Mouse (Mus musculus) testis, adult 2 months (tissue): ENCODE results near the gene Pfn4.

Experiments used
- CTCF ChIP-seq: fragments of 200-500 bp; IDR thresholded peaks from 2 replicates; pipeline ENCODE4 v1.5.1; 2012; ENCODE audit warnings: low read depth, mild to moderate bottlenecking, inconsistent platforms, low read length, moderate library complexity; ENCODE audit not compliant: control insufficient read depth, insufficient read depth, insufficient replicate concordance
- POLR2A ChIP-seq: fragments of 200-500 bp; IDR thresholded peaks from 2 replicates; pipeline ENCODE4 v1.6.1; 2012; ENCODE audit warnings: low read depth, mild to moderate bottlenecking, inconsistent platforms, low read length, moderate library complexity; ENCODE audit not compliant: control insufficient read depth

DNA sequence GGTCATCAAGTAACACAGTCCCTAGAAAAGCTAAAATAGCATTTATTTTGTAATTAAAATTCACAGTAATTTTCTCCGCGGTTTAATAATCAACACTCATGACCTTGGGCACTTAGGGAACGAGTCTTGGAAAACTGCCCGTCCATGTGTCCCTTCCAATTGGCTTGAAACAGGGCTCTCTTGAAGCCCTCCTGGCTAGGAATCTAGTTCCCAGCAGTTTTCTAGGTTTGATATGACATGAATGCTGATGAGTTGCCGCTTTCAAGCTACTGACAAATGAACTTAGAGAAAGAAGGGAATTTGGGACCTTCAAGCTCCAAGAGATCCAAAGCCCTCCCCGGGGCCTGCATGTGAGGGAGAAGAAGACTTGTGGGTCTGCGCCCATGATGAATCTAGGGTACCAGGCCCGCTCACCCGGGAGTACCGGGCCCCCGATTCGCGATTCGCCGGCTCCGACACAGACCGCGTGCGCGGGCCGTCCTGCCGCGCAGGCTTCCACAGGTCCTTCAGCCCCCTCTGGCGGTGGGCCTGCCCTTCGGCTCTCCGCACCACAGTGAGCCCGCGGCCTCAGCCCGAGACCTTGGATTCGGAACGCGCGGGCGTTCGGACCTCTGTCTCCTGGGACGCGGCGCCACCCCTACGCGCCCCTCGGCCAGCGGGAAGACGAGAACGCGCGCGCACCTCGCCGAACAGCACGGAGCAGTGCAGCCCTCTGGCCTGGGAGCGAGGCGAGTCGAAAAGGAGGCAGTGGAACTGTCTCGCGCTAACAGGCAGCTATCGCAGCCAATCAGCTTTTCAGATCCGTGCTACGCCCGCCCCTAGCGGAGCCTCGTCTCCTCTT lies at the start of gene Pfn4, which contains the start of gene Fam228b:
- peak; percentile 89 for TF ChIP-seq POLR2A
- TF ChIP-seq CTCF: peak; percentile 82
